Mouse (Mus musculus): Measurements from ENCODE around the gene Hist1h3b. TPM values are rescaled to one million over a fixed set of nuclear protein-coding genes. Genes with fewer than 3 reads are reported as not detected.
"Not testable (repeated sequence)": the region's sequence is repeated elsewhere in the genome, so short reads cannot be mapped to it uniquely, and the experiment has no call there.

The Hist1h3b gene
- polyA plus RNA-seq (2012; rRNA removed) = 52.4 and 65.5 TPM in 2 replicates
- polyA plus RNA-seq (2014; fragmentation: Nextera tagmentation; extraction: Ambion mirVana) = 6.5 and 12.4 TPM in 2 replicates

DNA sequence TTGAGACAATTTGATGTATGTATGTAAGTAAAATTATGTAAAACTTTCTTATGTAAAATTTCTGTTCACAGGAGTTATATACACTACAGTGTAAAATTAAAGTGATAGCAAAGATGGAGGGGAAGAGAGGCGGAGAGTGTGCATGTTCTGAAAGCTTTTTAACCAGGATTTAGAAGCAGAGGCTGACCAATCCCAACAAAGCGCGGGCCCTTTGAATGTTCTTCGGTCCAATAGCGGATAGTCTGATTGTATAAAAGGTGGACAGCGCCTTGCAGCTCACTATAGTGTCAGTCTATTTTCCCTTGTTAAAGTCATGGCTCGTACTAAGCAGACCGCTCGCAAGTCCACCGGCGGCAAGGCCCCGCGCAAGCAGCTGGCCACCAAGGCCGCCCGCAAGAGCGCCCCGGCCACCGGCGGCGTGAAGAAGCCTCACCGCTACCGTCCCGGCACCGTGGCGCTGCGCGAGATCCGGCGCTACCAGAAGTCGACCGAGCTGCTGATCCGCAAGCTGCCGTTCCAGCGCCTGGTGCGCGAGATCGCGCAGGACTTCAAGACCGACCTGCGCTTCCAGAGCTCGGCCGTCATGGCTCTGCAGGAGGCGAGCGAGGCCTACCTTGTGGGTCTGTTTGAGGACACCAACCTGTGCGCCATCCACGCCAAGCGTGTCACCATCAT is at the start of gene Hist1h3b:
Hist1h3b (plus strand) TSS at position 201 of the 675 bp plus-strand sequence.
- not testable (repeated sequence) for H3K36me3 ChIP-seq (ENCODE audit: control insufficient read depth, insufficient read depth, low read length); H3K4me1 ChIP-seq (ENCODE audit: control insufficient read depth, insufficient read depth, low read length); H3K9me3 ChIP-seq (ENCODE audit: control insufficient read depth, low read length); H3K27me3 ChIP-seq (ENCODE audit: control insufficient read depth, insufficient read depth, low read length)
- H3K4me3 ChIP-seq (replicated peaks; ENCODE audit: low read length) = peak within 1 kb of the TSS; percentile 42
- TF ChIP-seq POLR2A (IDR thresholded peaks at IDR 0.05; ENCODE audit: borderline replicate concordance, extremely low read depth, insufficient read depth, insufficient read length) = peak; percentile 43; the same call in 1 of the 2 replicates
- peak; percentile 81 for ATAC-seq (ENCODE audit: low FRiP score, low read depth)
- H3K27ac ChIP-seq (replicated peaks; ENCODE audit: low read depth, low read length) = peak within 1 kb of the TSS; percentile 93
- peak within 1 kb of the TSS; percentile 55 for H3K4me2 ChIP-seq (replicated peaks; ENCODE audit: low read depth, low read length, severe bottlenecking)
- peak within 1 kb of the TSS; percentile 61 for H3K9ac ChIP-seq (ENCODE audit: low read depth, low read length, severe bottlenecking)
- WGBS = under 1% methylated on average over 15 of the region's 47 CpGs
- DNase-seq (ENCODE audit: low spot score) = peak; percentile 100

- ATAC-seq (ENCODE audit: low FRiP score, low read depth) = not testable (repeated sequence)
Measured at GRCm38 (mm10) chr13:23702801-23703200, 49.3 kb upstream of the Hist1h3b start.

GRCm38 (mm10) chr13:23705751-23706356 is 46.2 kb upstream of the Hist1h3b start:
- Histone ChIP-seq H3K27me3 (ENCODE audit: control insufficient read depth, insufficient read depth, low read length) (no peaks in the 10 kb centered on the region), H3K9me3 (ENCODE audit: control insufficient read depth, low read length) (no peaks in the 10 kb centered on the region), H3K4me2 (replicated peaks; ENCODE audit: low read depth, low read length, severe bottlenecking) (no peak overlapping the region), H3K4me1 (ENCODE audit: control insufficient read depth, insufficient read depth, low read length) (peaks cover 10% of the 10 kb centered on the region), H3K4me3 (replicated peaks; ENCODE audit: low read length) (no peak overlapping the region), H3K9ac (ENCODE audit: low read depth, low read length, severe bottlenecking) (no peak overlapping the region), H3K36me3 (ENCODE audit: control insufficient read depth, insufficient read depth, low read length) (no peaks in the 10 kb centered on the region), H3K27ac (replicated peaks; ENCODE audit: low read depth, low read length) (no peak overlapping the region)
- 91% methylated on average over 7 of the region's 7 CpGs for WGBS
- TF ChIP-seq POLR2A (IDR thresholded peaks at IDR 0.05; ENCODE audit: borderline replicate concordance, extremely low read depth, insufficient read depth, insufficient read length) = no peak
- DNase-seq (ENCODE audit: low spot score) (no peak), ATAC-seq (ENCODE audit: low FRiP score, low read depth) (no peak)

More at GRCm38 (mm10) chr13:23702801-23703200, 49.3 kb upstream of the Hist1h3b start:
- not testable (repeated sequence) for H3K4me3 ChIP-seq (replicated peaks; ENCODE audit: low read length); H3K9ac ChIP-seq (ENCODE audit: low read depth, low read length, severe bottlenecking); H3K27ac ChIP-seq (replicated peaks; ENCODE audit: low read depth, low read length); H3K36me3 ChIP-seq (ENCODE audit: control insufficient read depth, insufficient read depth, low read length); H3K4me2 ChIP-seq (replicated peaks; ENCODE audit: low read depth, low read length, severe bottlenecking); H3K4me1 ChIP-seq (ENCODE audit: control insufficient read depth, insufficient read depth, low read length); H3K9me3 ChIP-seq (ENCODE audit: control insufficient read depth, low read length); H3K27me3 ChIP-seq (ENCODE audit: control insufficient read depth, insufficient read depth, low read length); DNase-seq (ENCODE audit: low spot score)
- WGBS = 78% methylated on average over 2 of the region's 2 CpGs

- no peak for TF ChIP-seq POLR2A (IDR thresholded peaks at IDR 0.05; ENCODE audit: borderline replicate concordance, extremely low read depth, insufficient read depth, insufficient read length)
- Histone ChIP-seq H3K36me3 (ENCODE audit: control insufficient read depth, insufficient read depth, low read length) (no peaks in the 10 kb centered on the region), H3K4me3 (replicated peaks; ENCODE audit: low read length) (no peak overlapping the region), H3K4me2 (replicated peaks; ENCODE audit: low read depth, low read length, severe bottlenecking) (no peak overlapping the region), H3K27me3 (ENCODE audit: control insufficient read depth, insufficient read depth, low read length) (no peaks in the 10 kb centered on the region), H3K9ac (ENCODE audit: low read depth, low read length, severe bottlenecking) (no peak overlapping the region), H3K27ac (replicated peaks; ENCODE audit: low read depth, low read length) (no peak overlapping the region), H3K4me1 (ENCODE audit: control insufficient read depth, insufficient read depth, low read length) (peaks cover 10% of the 10 kb centered on the region), H3K9me3 (ENCODE audit: control insufficient read depth, low read length) (no peaks in the 10 kb centered on the region)
- no peak for DNase-seq (ENCODE audit: low spot score)
- ATAC-seq (ENCODE audit: low FRiP score, low read depth) = no peak
- 91% methylated on average over 12 of the region's 12 CpGs for WGBS
Measured at GRCm38 (mm10) chr13:23706771-23707170, 45.3 kb upstream of the Hist1h3b start.

- no peak overlapping the region for H3K27ac ChIP-seq (replicated peaks; ENCODE audit: low read depth, low read length)
- no peak overlapping the region for H3K4me3 ChIP-seq (replicated peaks; ENCODE audit: low read length)
- 80% methylated on average over 4 of the region's 4 CpGs for WGBS
- H3K36me3 ChIP-seq (ENCODE audit: control insufficient read depth, insufficient read depth, low read length) = no peaks in the 10 kb centered on the region
- ATAC-seq (ENCODE audit: low FRiP score, low read depth) (no peak), DNase-seq (ENCODE audit: low spot score) (no peak)
- no peaks in the 10 kb centered on the region for H3K27me3 ChIP-seq (ENCODE audit: control insufficient read depth, insufficient read depth, low read length)
- no peak overlapping the region for H3K9ac ChIP-seq (ENCODE audit: low read depth, low read length, severe bottlenecking)
- no peaks in the 10 kb centered on the region for H3K9me3 ChIP-seq (ENCODE audit: control insufficient read depth, low read length)
- H3K4me1 ChIP-seq (ENCODE audit: control insufficient read depth, insufficient read depth, low read length) = peaks cover 10% of the 10 kb centered on the region
- TF ChIP-seq POLR2A (IDR thresholded peaks at IDR 0.05; ENCODE audit: borderline replicate concordance, extremely low read depth, insufficient read depth, insufficient read length) = no peak
- no peak overlapping the region for H3K4me2 ChIP-seq (replicated peaks; ENCODE audit: low read depth, low read length, severe bottlenecking)
Measured at GRCm38 (mm10) chr13:23708041-23708440, 44.0 kb upstream of the Hist1h3b start.

Measured in limb, embryonic 14.5 days (tissue).